Mouse (Mus musculus): ENCODE data around the gene Clstn1. TPM values are rescaled to one million over a fixed set of nuclear protein-coding genes. Genes with fewer than 3 reads are reported as not detected.

Gene Clstn1
- total RNA-seq, 2 experiments from 2014 or later, result 494 to 507 TPM

DNA sequence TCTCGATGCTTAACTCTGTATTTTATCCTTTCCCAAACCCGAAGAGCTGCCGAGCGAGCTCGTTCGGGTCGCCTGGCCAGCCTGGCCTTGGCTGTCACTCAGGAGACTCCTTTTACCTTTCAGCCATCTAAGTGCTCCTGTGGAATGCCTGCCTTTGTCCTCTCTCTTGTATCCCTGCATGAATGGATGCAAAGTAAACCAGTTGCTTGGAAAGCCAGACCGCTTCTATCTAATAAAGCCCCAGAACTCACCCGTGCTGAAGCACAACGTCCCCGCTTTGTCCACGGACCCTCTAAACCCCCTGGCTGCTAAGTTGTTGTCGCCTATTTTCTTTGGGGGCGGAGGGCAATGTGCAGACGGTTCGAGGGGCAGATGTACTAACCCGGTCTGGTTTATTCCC lies 40.5 kb downstream of the Clstn1 start:
- intact Hi-C loops (cut with DNase I), result no loop called here
- no peak for DNase-seq

DNA sequence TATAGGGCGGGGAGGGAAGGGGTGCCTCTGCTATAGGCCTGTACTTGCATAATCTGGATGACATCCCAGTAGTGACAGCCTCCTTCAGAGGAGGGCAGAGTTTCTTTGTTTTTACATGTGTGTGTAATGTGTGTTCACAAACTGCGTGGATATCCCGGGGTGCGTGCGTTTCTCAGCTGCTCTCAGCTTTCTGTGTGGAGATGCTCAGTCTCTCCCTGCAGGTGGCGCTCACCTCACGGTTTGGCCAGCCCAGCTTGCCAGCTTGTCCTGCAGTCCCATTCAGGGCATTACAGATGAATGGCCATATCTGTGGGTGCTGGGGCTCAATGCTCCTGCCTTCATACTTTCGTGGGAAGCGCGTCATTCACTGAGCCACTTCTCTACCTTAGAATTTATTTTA lies 42.1 kb downstream of the Clstn1 start:
- DNase-seq, result peak; percentile 71
- intact Hi-C loops (cut with DNase I), result no loop called here

DNA sequence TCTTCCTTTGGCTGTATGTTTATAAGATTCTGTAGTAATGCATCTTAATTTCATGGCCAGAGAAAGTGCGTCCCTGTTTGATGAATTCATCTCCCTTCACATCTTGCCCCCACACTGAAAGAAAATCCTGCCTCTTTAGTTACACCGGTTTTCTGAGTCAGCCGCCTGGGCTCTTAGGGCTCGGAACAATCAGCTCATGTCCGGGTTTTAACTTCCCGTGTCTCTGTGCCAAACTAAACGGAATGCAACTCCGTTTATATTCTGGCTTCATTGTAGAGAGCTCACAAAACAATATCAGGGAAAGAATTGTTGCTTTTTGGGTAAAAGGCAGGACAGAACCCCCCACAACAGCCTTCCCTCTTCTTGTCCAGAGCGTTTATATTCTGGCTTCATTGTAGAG lies 42.5 kb downstream of the Clstn1 start:
- intact Hi-C loops (cut with DNase I), result no loop called here

DNA sequence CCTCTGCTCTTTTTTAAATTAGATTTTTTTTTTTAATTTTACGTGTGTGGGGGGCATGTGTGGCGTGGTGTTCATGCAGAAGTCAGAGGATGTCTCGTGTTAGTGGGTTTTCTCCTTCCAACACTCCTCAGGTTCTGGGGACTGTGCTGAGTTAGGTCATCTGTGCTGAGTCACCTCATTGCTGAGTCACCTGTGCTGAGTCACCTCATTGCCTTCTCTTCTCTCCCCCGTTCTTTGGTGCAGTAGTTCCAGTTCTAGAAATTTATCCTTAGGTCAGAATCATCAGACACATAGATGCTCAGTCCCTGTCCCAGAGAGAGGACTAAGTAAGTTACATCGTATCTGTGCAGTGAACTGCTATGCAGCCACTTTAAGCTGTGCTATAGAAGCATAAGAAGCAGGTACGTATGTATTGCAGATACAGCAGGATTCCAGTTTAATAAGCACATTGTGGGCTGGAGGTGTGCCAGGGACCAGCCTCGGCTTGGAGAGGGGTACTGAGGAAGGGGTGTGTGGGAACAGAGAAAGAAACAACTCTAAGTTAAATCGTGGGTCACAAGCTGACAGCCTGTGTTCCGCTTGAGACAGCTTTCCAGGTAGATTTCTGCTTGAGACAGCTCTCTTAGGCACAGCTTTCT lies 46.5 kb downstream of the Clstn1 start:
- no peak for DNase-seq
- intact Hi-C loops (cut with DNase I), result no loop called here

More for the DNA sequence above, 42.5 kb downstream of the Clstn1 start:
- no peak for DNase-seq

DNA sequence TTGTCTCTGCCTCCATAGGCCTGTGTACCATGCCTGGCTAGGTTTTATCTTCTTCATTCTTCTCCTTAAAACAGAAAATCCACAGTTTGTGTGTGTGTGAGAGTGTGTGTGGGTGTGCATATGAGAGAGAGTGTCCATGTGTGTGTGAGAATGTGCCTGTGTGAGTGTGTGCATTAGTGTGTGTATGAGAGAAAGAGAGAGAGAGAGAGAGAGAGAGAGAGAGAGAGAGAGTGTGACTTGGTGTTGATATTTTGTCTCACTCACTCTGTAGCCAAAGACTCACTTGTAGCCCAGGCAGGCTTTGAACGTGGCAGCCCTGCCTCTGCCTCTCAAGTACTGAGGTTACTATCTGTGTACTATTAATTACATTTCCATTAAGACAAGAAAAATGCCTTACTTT lies 47.9 kb downstream of the Clstn1 start:
- intact Hi-C loops (cut with DNase I), result no loop called here
- DNase-seq, result no peak

DNA sequence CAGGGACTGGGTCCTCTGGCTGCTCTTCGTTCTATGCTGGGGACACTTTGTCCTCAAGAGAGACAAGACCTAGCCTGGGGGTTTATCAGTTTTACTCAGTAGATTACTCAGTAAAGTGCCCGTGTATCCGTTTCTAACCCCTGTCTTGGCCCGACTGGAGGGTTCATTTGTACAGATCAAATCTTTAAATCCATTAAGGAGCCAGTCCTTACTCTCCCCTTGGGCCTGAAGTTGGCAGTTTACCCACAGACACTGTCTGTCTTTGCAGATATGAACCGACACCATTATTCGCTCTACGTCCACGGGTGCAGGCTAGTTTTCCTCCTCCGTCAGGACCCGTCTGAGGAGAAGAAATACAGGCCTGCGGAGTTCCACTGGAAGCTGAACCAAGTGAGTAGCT lies 48.7 kb downstream of the Clstn1 start:
- DNase-seq, result no peak
- intact Hi-C loops (cut with DNase I), result no loop called here

DNA sequence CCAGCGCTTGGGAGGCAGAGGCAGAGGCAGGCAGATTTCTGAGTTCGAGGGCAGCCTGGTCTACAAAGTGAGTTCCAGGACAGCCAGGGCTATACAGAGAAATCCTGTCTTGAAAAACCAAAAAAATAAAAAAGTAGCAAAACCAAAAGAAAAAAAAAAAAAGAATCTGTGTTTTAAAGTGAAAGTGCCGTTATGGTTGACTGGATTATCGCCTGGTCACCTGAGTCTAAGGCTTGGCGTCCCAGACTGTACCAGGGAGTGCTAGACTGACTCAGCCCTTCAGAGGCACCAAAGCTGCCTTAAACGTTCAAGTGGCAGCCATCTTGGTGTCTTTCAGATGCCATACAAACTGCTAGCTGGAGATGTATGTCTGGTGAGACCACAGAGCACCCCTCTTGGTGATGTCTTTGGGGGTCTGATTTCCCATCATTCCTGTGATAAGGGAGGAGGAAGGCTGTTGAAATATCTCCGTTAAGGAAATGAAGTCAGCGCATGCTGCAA lies 49.7 kb downstream of the Clstn1 start:
- no peak for DNase-seq
- intact Hi-C loops (cut with DNase I), result no loop called here

DNA sequence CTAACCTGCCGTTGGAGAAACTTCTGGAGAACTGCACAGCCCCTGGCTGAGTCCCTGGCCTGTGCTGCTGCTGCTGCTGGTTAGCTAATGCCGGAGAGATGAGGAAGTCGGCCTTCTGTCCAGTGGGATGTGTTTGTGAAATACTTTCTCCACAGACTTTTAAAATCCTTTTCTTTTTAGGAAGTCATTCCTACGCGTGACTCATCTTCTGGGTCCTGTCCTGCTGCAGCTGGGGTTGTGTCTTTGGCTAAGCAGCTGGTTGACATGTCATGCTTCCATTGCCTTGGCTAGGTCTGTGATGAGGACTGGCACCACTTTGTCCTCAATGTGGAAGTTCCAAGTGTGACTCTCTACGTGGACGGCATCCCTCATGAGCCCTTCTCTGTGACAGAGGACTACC lies 51.7 kb downstream of the Clstn1 start:
- intact Hi-C loops (cut with DNase I), result no loop called here
- no peak for DNase-seq

DNA sequence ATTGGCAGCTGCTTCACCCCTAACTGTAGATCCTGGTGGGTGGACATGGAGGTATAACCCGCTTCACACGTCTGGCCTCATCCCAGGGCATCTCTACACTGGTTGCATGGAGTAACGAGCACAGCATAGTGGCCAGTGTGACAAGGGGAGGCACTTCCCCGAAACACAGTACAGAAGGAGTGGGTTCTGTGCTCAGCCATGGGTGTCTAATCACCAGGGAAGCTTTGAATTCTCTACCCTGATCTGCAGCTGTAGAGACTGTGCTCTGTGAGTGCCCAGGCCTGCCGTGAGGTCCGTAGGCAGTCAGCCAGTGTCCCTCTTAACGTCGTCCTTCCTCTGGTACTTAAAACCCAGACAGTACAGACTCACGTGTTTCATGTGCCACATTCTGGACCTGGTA lies 54.6 kb downstream of the Clstn1 start:
- intact Hi-C loops (cut with DNase I), result no loop called here
- DNase-seq, result no peak

DNA sequence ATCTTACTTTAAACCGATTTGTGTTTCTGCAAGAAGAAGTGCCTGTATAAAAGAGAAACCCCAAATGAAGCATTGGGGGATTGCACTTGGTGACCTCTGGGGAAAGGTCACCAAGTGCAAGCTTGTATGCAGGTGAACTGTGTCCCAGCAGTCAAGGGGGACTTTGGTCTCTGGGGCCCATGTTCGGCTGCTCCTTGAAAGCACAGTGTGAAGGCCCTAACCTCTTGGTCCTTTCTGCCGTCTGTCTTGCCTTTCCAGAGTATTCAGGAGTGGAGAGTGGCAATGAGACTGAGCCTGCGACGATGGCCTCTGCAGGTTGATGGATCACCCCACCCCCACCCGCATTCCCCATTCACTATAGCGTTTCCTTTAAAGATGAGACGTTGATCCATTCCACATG lies 55.1 kb downstream of the Clstn1 start:
- no peak for DNase-seq
- intact Hi-C loops (cut with DNase I), result no loop called here

DNA sequence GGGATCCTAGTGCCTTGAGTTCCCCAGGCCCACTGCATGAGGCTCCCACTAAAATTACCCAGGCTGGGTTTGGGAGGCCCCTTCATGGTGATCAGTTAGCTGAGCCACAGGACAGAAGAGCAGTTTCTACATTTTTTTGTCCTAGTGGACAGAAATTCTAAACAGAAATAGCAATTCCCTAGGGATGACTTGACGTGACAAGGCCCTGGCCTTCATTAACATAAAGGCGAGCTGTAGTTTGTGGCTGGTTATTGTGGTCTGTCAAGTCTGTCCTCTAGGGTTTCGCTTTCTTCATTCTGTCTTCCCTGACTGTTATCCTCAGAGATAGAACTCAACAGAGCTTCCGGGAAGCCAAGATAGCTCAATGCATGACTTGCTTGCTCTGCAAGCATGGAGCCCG lies 55.7 kb downstream of the Clstn1 start:
- DNase-seq, result no peak
- intact Hi-C loops (cut with DNase I), result no loop called here

DNA sequence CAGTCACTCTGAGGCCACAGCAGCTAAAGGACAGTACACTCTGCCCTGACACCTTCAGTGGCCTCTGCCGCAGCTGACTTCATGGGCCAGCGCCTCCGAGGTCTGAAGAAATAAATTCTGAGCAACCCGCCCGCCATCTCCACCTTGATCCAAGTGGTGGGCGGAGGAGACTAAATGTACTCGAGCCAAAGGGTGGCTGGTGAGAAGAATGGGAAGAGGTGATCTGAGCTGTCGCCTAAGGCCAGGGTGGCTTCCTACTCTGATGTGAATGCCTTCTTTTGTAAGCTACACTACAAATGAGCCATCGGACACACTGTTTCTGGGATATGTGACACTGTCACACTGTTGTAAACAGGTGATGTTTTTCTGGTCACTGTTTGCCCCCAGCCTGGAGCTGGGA lies 59.5 kb downstream of the Clstn1 start:
- intact Hi-C loops (cut with DNase I), result no loop called here
- DNase-seq, result no peak

DNA sequence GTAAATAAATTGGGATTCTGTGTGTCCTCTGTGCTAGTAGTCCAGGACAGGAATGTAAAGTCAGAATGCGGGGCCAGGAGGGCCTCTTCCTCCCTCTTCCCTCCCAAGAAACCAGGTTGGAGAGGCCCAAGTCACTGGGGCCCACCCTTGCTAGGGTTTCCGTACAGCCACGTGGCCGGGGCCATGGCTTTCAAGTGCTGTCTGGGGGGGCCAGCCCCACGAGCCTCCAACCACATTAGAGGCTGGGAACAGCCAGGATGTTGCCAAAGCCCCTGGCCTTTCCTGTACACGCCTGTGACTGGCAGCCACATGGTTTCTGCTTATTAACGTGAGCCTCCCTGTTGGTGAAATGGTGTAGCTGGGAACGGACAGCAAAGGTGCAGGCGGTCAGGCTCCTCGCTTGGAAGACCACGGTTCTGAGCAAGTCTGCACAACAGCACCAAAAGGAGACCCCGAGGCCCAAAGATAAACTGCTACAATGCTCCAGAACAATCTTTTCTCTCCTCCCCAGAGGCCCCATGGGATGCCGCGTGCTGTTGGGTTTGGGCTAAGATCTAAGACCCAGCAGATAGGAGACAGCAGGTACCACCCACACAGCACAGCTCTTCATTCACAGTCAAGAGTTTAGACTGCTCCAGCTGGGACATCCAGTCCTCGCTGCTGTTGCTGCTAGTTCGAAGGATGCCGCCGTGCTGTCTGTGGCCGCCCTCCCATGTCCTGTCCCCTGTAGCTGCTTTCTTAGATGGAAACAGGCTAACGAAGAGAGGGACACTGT lies 62.0 kb downstream of the Clstn1 start:
- DNase-seq, result no peak
- intact Hi-C loops (cut with DNase I), result no loop called here

DNA sequence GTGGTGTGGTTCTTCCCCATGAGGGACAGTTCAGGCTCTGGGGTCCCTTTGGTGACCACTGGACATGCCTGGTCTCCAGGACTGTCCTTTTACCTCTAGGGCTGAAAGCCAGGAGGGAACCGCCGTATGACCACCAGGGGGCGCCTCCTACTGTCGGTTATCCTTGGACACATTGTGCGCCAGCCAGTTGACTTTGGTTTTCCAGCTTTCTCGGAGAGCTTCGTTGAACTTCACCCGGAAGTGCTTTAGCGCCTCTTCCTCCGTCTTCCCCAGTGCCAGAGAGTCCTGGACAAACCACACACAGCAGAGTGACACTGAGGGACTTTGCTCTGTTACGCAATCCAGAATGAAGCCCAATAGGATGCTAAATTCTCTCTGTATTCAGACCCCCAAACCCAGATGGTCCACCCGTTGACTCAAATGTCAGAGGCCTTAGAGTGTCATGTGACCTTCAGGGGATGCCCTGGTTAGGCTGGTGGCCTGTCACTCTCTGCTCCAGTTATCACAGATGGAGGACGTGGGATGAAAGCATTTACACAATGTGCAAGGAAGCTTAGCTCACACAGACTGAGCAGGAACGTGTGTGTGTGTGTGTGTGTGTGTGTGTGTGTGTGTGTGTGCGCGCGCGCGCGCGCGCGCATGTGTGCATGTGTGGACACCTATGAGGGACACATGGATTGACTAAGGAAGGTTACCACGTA lies 64.4 kb downstream of the Clstn1 start:
- peak; percentile 80 for DNase-seq
- intact Hi-C loops (cut with DNase I), result no loop called here

DNA sequence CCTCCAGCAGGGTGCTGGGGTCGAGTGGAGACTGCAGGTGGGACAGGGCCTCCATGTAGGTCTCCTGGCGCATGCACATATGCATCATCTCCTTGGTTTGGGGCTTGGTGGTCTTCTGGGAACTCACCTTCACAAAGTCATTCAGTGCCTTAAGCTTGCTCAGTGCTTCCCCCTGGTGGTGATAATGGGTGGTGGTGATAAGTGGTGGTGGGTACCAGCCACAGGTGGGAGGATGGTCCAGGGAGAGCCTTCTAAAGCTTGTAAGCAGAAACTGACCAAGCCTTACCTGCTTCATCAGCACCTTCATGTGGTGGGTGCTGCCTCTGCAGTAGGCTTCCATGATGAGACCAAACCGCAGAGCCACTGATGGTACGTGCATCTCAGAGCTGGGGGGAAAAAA lies 68.0 kb downstream of the Clstn1 start:
- intact Hi-C loops (cut with DNase I), result no loop called here

DNA sequence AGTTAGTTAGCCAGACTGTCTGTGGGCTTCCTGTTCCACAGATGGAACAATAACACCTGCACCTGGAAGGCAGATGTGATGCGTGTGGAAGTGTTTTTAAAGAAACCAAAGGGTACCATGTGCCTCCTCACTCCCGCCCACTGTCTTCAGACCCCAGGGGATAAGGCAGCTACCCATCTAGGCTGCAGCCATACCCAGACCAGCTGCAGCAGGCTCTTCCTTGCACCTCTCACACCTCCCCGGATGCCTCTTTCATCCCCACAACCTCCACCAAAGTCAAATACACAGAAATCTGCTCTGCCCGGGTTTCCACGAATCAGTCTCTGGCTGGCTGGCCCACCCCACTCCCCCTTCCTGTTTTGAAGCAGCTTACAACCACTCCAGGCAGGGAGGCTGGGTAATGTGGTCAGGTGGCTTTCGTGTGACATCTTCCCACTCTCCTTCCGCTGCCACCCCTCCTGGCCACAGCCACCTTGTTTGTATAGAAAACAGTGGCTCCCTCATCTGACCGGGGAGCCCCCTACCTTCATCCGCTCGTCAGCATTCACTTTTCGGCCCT lies 71.7 kb downstream of the Clstn1 start:
- intact Hi-C loops (cut with DNase I), result no loop called here
- no peak for DNase-seq

More for the DNA sequence above, 68.0 kb downstream of the Clstn1 start:
- DNase-seq, result peak; percentile 56

DNA sequence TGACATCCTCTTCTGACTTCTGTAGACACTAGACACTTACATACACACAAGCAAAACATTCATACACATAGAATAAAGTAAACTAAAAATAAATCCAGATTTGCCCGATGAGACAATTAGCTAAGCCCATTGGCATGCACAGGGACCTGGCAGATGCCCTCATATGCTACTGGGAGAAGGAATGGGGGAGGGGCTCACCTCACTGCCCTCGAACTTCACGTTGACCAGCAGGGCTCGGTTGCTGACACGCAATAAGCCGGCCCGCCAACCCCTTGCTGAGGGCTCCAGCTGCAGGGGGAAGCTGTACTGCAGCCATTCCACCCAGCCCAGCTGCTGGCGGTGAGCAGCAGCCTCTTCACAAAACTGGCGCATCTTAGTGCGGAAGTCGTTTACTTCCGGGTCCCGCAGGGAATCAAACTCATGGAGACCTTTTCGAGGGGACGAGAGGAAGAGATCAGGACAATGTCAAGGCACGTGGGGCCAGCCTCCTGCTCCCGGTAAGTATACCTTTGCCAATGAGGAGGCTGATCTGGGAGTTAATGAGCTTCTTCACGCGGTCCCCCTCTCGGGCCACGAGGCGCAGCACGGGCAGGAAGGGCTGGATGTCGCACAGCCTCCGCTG lies 73.3 kb downstream of the Clstn1 start:
- DNase-seq, result no peak
- intact Hi-C loops (cut with DNase I), result no loop called here

DNA sequence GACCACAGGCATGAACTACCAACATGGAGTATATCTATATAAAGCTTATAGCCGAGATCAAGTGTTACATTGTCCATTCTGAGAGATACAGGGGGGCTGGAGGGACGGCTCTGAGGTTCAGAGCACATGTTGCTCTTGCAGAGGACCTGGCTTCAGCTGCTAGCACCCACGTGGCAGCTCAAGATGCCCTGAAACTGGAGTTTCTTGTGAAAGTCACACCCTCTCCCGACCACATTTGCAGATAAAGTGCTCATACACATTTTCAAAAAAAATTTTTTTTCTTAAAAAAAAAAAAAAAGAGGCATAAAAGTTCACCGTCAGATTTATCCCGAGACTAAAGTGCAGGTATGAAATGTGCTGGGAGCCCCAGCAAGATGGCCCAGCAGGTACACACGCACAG lies 74.3 kb downstream of the Clstn1 start:
- no peak for DNase-seq
- intact Hi-C loops (cut with DNase I), result no loop called here

DNA sequence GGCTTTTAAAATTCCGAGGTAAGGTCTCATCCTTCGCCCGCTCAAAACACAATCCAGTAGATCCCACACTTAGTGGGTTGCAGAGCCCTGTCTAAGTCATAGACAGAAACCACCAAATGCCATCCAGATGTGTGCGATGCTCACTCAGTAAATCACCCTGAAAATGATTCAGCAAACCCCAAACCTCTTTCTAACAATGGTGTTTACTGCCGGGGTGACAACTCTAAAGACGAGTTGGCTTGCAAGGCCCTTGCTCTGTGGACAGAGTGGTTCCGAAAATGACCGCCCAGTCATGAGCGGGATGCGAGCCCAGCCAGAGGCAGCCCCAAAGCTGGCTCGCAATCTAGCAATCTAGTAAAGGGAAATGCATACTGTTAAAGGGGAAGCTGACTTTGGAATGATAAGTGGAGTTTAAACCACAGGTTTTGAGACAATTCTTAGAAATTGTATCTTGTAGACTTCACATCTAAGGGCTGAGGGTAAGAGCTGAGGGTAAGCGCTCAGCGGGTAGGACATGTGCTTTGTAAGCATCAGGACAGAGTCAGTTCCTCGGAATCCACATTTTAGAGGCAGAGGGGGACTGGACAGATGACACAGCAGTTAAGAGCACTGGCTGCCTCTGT lies 75.8 kb downstream of the Clstn1 start:
- DNase-seq, result no peak
- intact Hi-C loops (cut with DNase I), result no loop called here

DNA sequence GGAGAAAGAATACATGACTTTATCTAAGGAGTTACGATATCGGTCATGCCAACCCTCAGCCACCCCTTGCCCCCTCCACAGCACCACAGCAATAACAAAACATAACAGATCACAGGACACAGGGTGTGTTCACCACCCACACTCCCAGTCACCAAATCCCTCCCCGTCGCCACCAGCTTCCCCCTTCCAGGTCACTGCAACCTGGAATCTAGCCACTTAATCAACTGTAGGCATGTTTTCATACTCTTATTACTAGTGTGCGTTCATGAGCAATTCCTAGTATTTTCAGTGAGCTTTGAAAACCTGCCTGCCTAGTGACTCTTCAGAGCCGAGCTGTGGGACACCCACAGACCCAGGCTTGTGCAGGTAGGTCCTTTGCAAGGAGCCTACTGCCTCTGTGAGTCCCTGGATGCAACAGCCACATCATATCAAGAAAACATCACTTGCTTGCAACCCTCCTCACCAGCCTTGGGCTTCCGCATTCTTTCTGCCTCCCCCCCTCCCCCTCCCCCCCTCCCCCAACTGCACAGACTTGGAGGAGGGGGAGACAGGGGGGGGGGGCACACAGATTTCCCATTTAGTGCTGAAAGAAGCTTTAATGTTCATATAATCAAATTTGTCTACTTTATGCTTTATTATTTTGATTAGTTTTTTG lies 77.7 kb downstream of the Clstn1 start:
- no peak for DNase-seq
- intact Hi-C loops (cut with DNase I), result no loop called here

All from left cerebral cortex, postnatal 4 days (tissue).